Mouse (Mus musculus): Measurements from ENCODE around the gene Slc25a21. TPM values are rescaled to one million over a fixed set of nuclear protein-coding genes. Genes with fewer than 3 reads are reported as not detected.
A peak's percentile ranks its signal among the peaks of the same experiment; 100 is the strongest.

Gene Slc25a21
- polyA plus RNA-seq, 1 experiment from 2014 or later = not detected

GRCm38 (mm10) chr12:56807078-56807477 is 390.2 kb downstream of the Slc25a21 start:
- Histone ChIP-seq H3K4me1 (ENCODE audit: control insufficient read depth, insufficient read depth, low read length) (no peaks in the 10 kb centered on the region), H3K4me3 (ENCODE audit: low read depth, low read length) (no peak overlapping the region), H3K36me3 (ENCODE audit: control insufficient read depth, insufficient read depth, low read length) (no peaks in the 10 kb centered on the region), H3K4me2 (ENCODE audit: low read length) (no peak overlapping the region), H3K27me3 (replicated peaks; ENCODE audit: control insufficient read depth, insufficient read depth, low read length) (no peaks in the 10 kb centered on the region), H3K9me3 (replicated peaks; ENCODE audit: control insufficient read depth, low read length) (no peaks in the 10 kb centered on the region), H3K27ac (ENCODE audit: low read depth, low read length) (no peak overlapping the region), H3K9ac (ENCODE audit: low read length) (no peak overlapping the region)
- 89% methylated on average over 2 of the region's 2 CpGs for WGBS
- ATAC-seq = no peak
- no peak for DNase-seq (ENCODE audit: low spot score)

GRCm38 (mm10) chr12:56804487-56804886 is 392.8 kb downstream of the Slc25a21 start:
- DNase-seq (ENCODE audit: low spot score) = no peak
- no peak for ATAC-seq
- no peaks in the 10 kb centered on the region for H3K9me3 ChIP-seq (replicated peaks; ENCODE audit: control insufficient read depth, low read length)
- no peak overlapping the region for H3K27ac ChIP-seq (ENCODE audit: low read depth, low read length)
- H3K9ac ChIP-seq (ENCODE audit: low read length) = no peak overlapping the region
- 45% methylated on average over 3 of the region's 3 CpGs for WGBS
- no peaks in the 10 kb centered on the region for H3K4me1 ChIP-seq (ENCODE audit: control insufficient read depth, insufficient read depth, low read length)
- H3K27me3 ChIP-seq (replicated peaks; ENCODE audit: control insufficient read depth, insufficient read depth, low read length) = no peaks in the 10 kb centered on the region
- no peak overlapping the region for H3K4me3 ChIP-seq (ENCODE audit: low read depth, low read length)
- no peak overlapping the region for H3K4me2 ChIP-seq (ENCODE audit: low read length)
- no peaks in the 10 kb centered on the region for H3K36me3 ChIP-seq (ENCODE audit: control insufficient read depth, insufficient read depth, low read length)

- Histone ChIP-seq H3K4me2 (ENCODE audit: low read length) (no peak overlapping the region), H3K27me3 (replicated peaks; ENCODE audit: control insufficient read depth, insufficient read depth, low read length) (no peaks in the 10 kb centered on the region), H3K9me3 (replicated peaks; ENCODE audit: control insufficient read depth, low read length) (no peaks in the 10 kb centered on the region), H3K36me3 (ENCODE audit: control insufficient read depth, insufficient read depth, low read length) (no peaks in the 10 kb centered on the region), H3K4me1 (ENCODE audit: control insufficient read depth, insufficient read depth, low read length) (no peaks in the 10 kb centered on the region), H3K27ac (ENCODE audit: low read depth, low read length) (no peak overlapping the region), H3K9ac (ENCODE audit: low read length) (no peak overlapping the region), H3K4me3 (ENCODE audit: low read depth, low read length) (no peak overlapping the region)
- DNase-seq (ENCODE audit: low spot score) (peak; percentile 69), ATAC-seq (peak; percentile 81)
- 40% methylated on average over 6 of the region's 6 CpGs for WGBS
These were observed 398.4 kb downstream of the Slc25a21 start for GRCm38 (mm10) chr12:56798641-56799415.

- WGBS = 81% methylated on average over 4 of the region's 4 CpGs
- Histone ChIP-seq H3K36me3 (ENCODE audit: control insufficient read depth, insufficient read depth, low read length) (no peaks in the 10 kb centered on the region), H3K27ac (ENCODE audit: low read depth, low read length) (no peak overlapping the region), H3K27me3 (replicated peaks; ENCODE audit: control insufficient read depth, insufficient read depth, low read length) (no peaks in the 10 kb centered on the region), H3K4me2 (ENCODE audit: low read length) (no peak overlapping the region), H3K9ac (ENCODE audit: low read length) (no peak overlapping the region), H3K9me3 (replicated peaks; ENCODE audit: control insufficient read depth, low read length) (no peaks in the 10 kb centered on the region), H3K4me1 (ENCODE audit: control insufficient read depth, insufficient read depth, low read length) (no peaks in the 10 kb centered on the region), H3K4me3 (ENCODE audit: low read depth, low read length) (no peak overlapping the region)
- DNase-seq (ENCODE audit: low spot score) (no peak), ATAC-seq (no peak)
These were observed 408.0 kb downstream of the Slc25a21 start for GRCm38 (mm10) chr12:56789236-56789635.

- 69% methylated on average over 1 of the region's 1 CpGs for WGBS
These were observed 412.0 kb downstream of the Slc25a21 start for GRCm38 (mm10) chr12:56785250-56785649.

GRCm38 (mm10) chr12:56781196-56781595 is 416.1 kb downstream of the Slc25a21 start:
- WGBS = 83% methylated on average over 5 of the region's 5 CpGs

More at GRCm38 (mm10) chr12:56785250-56785649, 412.0 kb downstream of the Slc25a21 start:
- H3K9me3 ChIP-seq (replicated peaks; ENCODE audit: control insufficient read depth, low read length) = no peaks in the 10 kb centered on the region
- no peaks in the 10 kb centered on the region for H3K4me1 ChIP-seq (ENCODE audit: control insufficient read depth, insufficient read depth, low read length)
- H3K36me3 ChIP-seq (ENCODE audit: control insufficient read depth, insufficient read depth, low read length) = no peaks in the 10 kb centered on the region
- ATAC-seq (no peak), DNase-seq (ENCODE audit: low spot score) (no peak)
- no peaks in the 10 kb centered on the region for H3K27me3 ChIP-seq (replicated peaks; ENCODE audit: control insufficient read depth, insufficient read depth, low read length)
- no peak overlapping the region for H3K27ac ChIP-seq (ENCODE audit: low read depth, low read length)
- H3K9ac ChIP-seq (ENCODE audit: low read length) = no peak overlapping the region
- no peak overlapping the region for H3K4me3 ChIP-seq (ENCODE audit: low read depth, low read length)
- no peak overlapping the region for H3K4me2 ChIP-seq (ENCODE audit: low read length)

GRCm38 (mm10) chr12:56779621-56780020 is 417.7 kb downstream of the Slc25a21 start:
- Histone ChIP-seq H3K27me3 (replicated peaks; ENCODE audit: control insufficient read depth, insufficient read depth, low read length) (no peaks in the 10 kb centered on the region), H3K4me3 (ENCODE audit: low read depth, low read length) (no peak overlapping the region), H3K27ac (ENCODE audit: low read depth, low read length) (no peak overlapping the region), H3K36me3 (ENCODE audit: control insufficient read depth, insufficient read depth, low read length) (no peaks in the 10 kb centered on the region), H3K4me2 (ENCODE audit: low read length) (no peak overlapping the region), H3K9ac (ENCODE audit: low read length) (no peak overlapping the region), H3K4me1 (ENCODE audit: control insufficient read depth, insufficient read depth, low read length) (no peaks in the 10 kb centered on the region), H3K9me3 (replicated peaks; ENCODE audit: control insufficient read depth, low read length) (no peaks in the 10 kb centered on the region)
- DNase-seq (ENCODE audit: low spot score) (no peak), ATAC-seq (no peak)
- 91% methylated on average over 3 of the region's 3 CpGs for WGBS

More at GRCm38 (mm10) chr12:56781196-56781595, 416.1 kb downstream of the Slc25a21 start:
- Histone ChIP-seq H3K4me2 (ENCODE audit: low read length) (no peak overlapping the region), H3K9me3 (replicated peaks; ENCODE audit: control insufficient read depth, low read length) (no peaks in the 10 kb centered on the region), H3K9ac (ENCODE audit: low read length) (no peak overlapping the region), H3K27ac (ENCODE audit: low read depth, low read length) (no peak overlapping the region), H3K4me1 (ENCODE audit: control insufficient read depth, insufficient read depth, low read length) (no peaks in the 10 kb centered on the region), H3K4me3 (ENCODE audit: low read depth, low read length) (no peak overlapping the region), H3K36me3 (ENCODE audit: control insufficient read depth, insufficient read depth, low read length) (no peaks in the 10 kb centered on the region), H3K27me3 (replicated peaks; ENCODE audit: control insufficient read depth, insufficient read depth, low read length) (no peaks in the 10 kb centered on the region)
- ATAC-seq (no peak), DNase-seq (ENCODE audit: low spot score) (no peak)

- Histone ChIP-seq H3K27ac (ENCODE audit: low read depth, low read length) (no peak overlapping the region), H3K36me3 (ENCODE audit: control insufficient read depth, insufficient read depth, low read length) (no peaks in the 10 kb centered on the region), H3K27me3 (replicated peaks; ENCODE audit: control insufficient read depth, insufficient read depth, low read length) (no peaks in the 10 kb centered on the region), H3K4me2 (ENCODE audit: low read length) (no peak overlapping the region), H3K4me3 (ENCODE audit: low read depth, low read length) (no peak overlapping the region), H3K9me3 (replicated peaks; ENCODE audit: control insufficient read depth, low read length) (no peaks in the 10 kb centered on the region), H3K9ac (ENCODE audit: low read length) (no peak overlapping the region), H3K4me1 (ENCODE audit: control insufficient read depth, insufficient read depth, low read length) (no peaks in the 10 kb centered on the region)
- no peak for DNase-seq (ENCODE audit: low spot score)
- 41% methylated on average over 6 of the region's 6 CpGs for WGBS
- no peak for ATAC-seq
These were observed 423.3 kb downstream of the Slc25a21 start for GRCm38 (mm10) chr12:56773941-56774340.

GRCm38 (mm10) chr12:56769421-56769820 is 427.9 kb downstream of the Slc25a21 start:
- H3K9me3 ChIP-seq (replicated peaks; ENCODE audit: control insufficient read depth, low read length) = no peaks in the 10 kb centered on the region
- no peak overlapping the region for H3K27ac ChIP-seq (ENCODE audit: low read depth, low read length)
- no peaks in the 10 kb centered on the region for H3K36me3 ChIP-seq (ENCODE audit: control insufficient read depth, insufficient read depth, low read length)
- no peaks in the 10 kb centered on the region for H3K27me3 ChIP-seq (replicated peaks; ENCODE audit: control insufficient read depth, insufficient read depth, low read length)
- no peak for DNase-seq (ENCODE audit: low spot score)
- H3K4me2 ChIP-seq (ENCODE audit: low read length) = no peak overlapping the region
- H3K9ac ChIP-seq (ENCODE audit: low read length) = no peak overlapping the region
- no peaks in the 10 kb centered on the region for H3K4me1 ChIP-seq (ENCODE audit: control insufficient read depth, insufficient read depth, low read length)
- no peak for ATAC-seq
- 90% methylated on average over 5 of the region's 5 CpGs for WGBS
- no peak overlapping the region for H3K4me3 ChIP-seq (ENCODE audit: low read depth, low read length)

All from forebrain, embryonic 14.5 days (tissue).